Mouse (Mus musculus): ENCODE data around the gene Clec3b.

The Clec3b gene

GRCm38 (mm10) chr9:123150241-123151020, at the start of gene Clec3b:
Gene Clec3b (plus strand): TSS chr9:123150946.
- no peak for DNase-seq (ENCODE audit: low read depth in 1 of 2, low spot score in 2 of 2)

GRCm38 (mm10) chr9:123103425-123103824, 47.3 kb upstream of the Clec3b start:
- DNase-seq (ENCODE audit: low read depth in 1 of 2, low spot score in 2 of 2) = no peak

- no peak for DNase-seq (ENCODE audit: low read depth in 1 of 2, low spot score in 2 of 2)
Observed at GRCm38 (mm10) chr9:123104362-123104761, 46.4 kb upstream of the Clec3b start.

GRCm38 (mm10) chr9:123107186-123107585, 43.6 kb upstream of the Clec3b start:
- no peak for DNase-seq (ENCODE audit: low read depth in 1 of 2, low spot score in 2 of 2)

- DNase-seq (ENCODE audit: low read depth in 1 of 2, low spot score in 2 of 2) = no peak
Observed at GRCm38 (mm10) chr9:123109188-123109587, 41.6 kb upstream of the Clec3b start.

GRCm38 (mm10) chr9:123111751-123112221, 39.0 kb upstream of the Clec3b start:
- DNase-seq (ENCODE audit: low read depth in 1 of 2, low spot score in 2 of 2) = no peak

- DNase-seq (ENCODE audit: low read depth in 1 of 2, low spot score in 2 of 2) = peak; percentile 65 to 85
Observed at GRCm38 (mm10) chr9:123112805-123113521, 37.8 kb upstream of the Clec3b start, which contains the start of the genes Zdhhc3 and Exosc7. Gene Zdhhc3 (minus strand): TSS chr9:123113205. Gene Exosc7 (plus strand): TSS chr9:123113215.

- DNase-seq (ENCODE audit: low read depth in 1 of 2, low spot score in 2 of 2) = no peak
Observed at GRCm38 (mm10) chr9:123113931-123114330, 36.8 kb upstream of the Clec3b start.

- DNase-seq (ENCODE audit: low read depth in 1 of 2, low spot score in 2 of 2) = no peak
Observed at GRCm38 (mm10) chr9:123115566-123115965, 35.2 kb upstream of the Clec3b start.

GRCm38 (mm10) chr9:123123017-123123416, 27.7 kb upstream of the Clec3b start:
- DNase-seq (ENCODE audit: low read depth in 1 of 2, low spot score in 2 of 2) = no peak

- DNase-seq (ENCODE audit: low read depth in 1 of 2, low spot score in 2 of 2) = no peak
Observed at GRCm38 (mm10) chr9:123123571-123124412, 27.0 kb upstream of the Clec3b start.

GRCm38 (mm10) chr9:123124413-123124981, 26.2 kb upstream of the Clec3b start:
- DNase-seq (ENCODE audit: low read depth in 1 of 2, low spot score in 2 of 2) = no peak

- no peak for DNase-seq (ENCODE audit: low read depth in 1 of 2, low spot score in 2 of 2)
Observed at GRCm38 (mm10) chr9:123127663-123128062, 23.1 kb upstream of the Clec3b start.

GRCm38 (mm10) chr9:123132994-123133393, 17.8 kb upstream of the Clec3b start:
- DNase-seq (ENCODE audit: low read depth in 1 of 2, low spot score in 2 of 2) = no peak

GRCm38 (mm10) chr9:123136953-123137682, 13.6 kb upstream of the Clec3b start:
- DNase-seq (ENCODE audit: low read depth in 1 of 2, low spot score in 2 of 2) = no peak

- no peak for DNase-seq (ENCODE audit: low read depth in 1 of 2, low spot score in 2 of 2)
Observed at GRCm38 (mm10) chr9:123138891-123139474, 11.8 kb upstream of the Clec3b start.

GRCm38 (mm10) chr9:123139887-123140614, 10.7 kb upstream of the Clec3b start:
- DNase-seq (ENCODE audit: low read depth in 1 of 2, low spot score in 2 of 2) = no peak

GRCm38 (mm10) chr9:123148430-123148829, 2.3 kb upstream of the Clec3b start:
- DNase-seq (ENCODE audit: low read depth in 1 of 2, low spot score in 2 of 2) = no peak

- no peak for DNase-seq (ENCODE audit: low read depth in 1 of 2, low spot score in 2 of 2)
Observed at GRCm38 (mm10) chr9:123151561-123151960, 815 bp downstream of the Clec3b start.
